Mouse (Mus musculus): ENCODE measurements around the gene Rasgef1b.

Rasgef1b gene

DNA sequence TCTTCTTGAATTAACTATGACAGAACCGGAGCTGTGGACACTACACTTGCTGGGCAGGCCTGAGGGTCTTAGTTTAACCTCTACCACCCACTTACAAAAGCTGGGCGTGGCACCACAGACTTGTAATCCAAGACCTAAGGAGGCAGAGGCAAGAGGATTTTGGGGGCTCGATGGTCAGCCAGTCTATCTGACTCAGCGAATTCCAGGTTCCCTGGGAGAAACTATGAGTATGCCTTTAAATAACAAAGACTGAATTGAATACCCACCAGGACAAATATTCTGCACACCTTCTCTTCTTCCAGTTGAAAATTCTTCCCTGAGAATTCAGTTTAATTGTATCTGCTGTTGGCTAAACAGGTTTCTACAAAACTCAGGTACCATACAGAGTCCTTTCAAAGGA lies 440.6 kb downstream of the Rasgef1b start:
- no peak for DNase-seq (ENCODE audit: low spot score)

DNA sequence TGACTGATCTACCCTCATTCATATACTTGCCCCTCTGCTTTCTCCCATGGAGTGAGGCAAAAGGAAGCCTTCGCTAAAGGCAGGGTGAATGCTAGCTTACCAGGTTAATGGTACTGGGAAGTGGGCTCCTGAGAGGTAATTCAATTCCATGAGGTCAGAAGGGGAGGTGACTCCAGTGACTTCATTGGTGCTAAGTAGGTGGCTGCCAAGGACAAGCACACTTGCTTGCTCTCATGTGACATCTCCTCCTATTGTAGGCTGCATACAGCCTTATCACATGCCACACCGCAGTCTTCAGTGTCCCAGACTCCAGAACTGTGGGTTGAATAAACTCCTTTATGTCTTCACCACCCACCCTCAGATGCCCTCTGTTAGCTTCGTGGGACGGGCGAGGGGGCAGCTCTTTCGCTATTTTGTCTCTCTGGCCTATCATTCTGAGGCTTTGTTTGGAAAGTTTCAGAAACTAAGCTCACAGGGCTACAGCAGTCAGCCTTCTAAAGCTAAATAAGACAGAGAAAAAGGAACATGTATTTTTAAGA lies 441.1 kb downstream of the Rasgef1b start:
- no peak for DNase-seq (ENCODE audit: low spot score)

DNA sequence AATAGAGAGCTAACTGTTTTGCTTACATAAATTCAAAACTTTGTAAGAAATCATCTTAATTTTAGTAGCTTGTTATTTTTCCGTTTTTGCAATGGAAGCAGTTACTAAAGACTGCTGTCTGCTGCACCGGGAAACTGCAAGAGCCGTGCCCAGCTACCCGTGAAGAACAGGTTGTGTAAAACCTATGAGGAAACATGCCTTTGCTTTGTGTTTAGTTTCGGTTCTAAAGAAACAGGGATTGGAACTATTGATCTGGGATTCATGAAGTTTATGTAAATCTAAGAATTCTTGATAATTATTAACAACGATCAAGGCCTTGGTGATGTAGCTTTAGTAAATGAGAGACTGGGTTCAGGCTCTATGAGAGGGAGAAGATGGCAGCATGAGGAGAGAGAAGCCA lies 442.3 kb downstream of the Rasgef1b start:
- DNase-seq (ENCODE audit: low spot score) = no peak

DNA sequence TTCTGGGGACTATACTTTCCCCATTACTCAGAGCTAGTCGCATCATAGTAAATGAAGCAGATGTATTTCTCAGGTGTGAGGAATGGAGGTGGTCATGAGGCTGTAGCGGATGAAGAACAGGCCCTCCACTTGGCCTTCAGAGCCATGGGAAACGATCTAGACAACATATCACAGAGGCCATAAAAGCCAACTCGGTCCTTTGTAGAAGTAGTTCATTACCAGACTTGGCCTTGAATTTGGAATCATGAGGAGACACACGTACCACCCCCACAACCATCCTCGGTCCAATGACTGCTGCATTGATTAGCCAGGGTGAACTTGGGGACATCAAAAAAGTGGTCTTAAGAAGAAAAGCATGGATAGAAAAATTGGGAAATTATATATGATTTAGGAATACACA lies 442.8 kb downstream of the Rasgef1b start:
- no peak for DNase-seq (ENCODE audit: low spot score)

DNA sequence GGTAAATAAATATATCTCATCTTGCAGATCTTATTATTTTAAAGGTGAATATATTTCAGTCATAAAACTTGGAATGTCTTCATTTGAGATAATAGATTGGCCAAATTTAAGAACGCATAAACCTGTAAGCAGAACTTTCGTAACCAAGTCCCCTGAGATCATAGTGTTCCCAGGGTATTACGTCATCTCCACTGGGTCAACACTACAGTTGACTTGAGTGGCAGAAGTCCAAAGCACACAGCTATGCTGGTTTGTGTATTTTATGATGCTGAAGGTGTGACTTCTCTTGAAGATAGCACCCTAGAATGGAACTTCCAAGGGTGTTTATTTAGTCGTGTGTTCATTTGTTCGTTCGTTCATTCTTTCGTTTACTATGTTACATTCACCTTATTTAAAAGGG lies 444.5 kb downstream of the Rasgef1b start:
- DNase-seq (ENCODE audit: low spot score) = no peak

DNA sequence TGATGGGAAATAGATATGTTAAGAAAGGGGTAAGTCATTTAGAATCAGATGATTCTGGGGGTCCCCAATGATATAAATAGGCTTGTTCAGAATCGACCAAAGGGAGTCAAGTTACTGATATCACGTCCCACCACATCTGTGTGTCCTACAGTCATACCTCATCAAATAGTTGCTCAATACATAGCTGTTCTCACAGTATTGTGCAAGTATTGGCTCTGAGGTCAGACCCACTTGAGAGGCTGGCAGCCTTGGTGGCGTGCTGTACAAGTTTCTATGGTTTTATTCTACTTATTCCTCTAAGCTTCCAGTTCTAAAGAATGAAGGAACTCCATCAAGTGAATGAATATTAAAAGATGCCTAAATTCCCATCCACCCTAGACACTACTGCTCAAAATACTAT lies 445.2 kb downstream of the Rasgef1b start:
- no peak for DNase-seq (ENCODE audit: low spot score)

DNA sequence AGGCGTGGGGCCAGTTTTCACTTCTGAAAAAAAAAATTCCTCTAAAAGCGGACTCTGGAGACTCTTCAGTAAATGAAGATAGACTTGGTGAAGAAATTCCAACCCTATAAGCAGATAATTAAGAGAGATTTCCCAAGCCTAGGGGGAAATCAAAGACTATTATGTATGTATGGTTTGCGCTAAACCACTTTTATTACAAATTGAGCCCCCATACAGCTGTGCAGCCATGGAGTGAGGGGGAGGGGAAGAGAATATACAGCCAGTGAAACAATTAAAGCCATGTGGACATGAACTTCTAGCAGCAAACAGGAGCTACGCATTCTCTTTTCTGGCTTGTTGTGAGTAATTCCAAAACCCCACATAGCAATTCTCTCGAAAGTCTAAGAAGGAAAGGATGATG lies 448.3 kb downstream of the Rasgef1b start:
- DNase-seq (ENCODE audit: low spot score) = no peak

DNA sequence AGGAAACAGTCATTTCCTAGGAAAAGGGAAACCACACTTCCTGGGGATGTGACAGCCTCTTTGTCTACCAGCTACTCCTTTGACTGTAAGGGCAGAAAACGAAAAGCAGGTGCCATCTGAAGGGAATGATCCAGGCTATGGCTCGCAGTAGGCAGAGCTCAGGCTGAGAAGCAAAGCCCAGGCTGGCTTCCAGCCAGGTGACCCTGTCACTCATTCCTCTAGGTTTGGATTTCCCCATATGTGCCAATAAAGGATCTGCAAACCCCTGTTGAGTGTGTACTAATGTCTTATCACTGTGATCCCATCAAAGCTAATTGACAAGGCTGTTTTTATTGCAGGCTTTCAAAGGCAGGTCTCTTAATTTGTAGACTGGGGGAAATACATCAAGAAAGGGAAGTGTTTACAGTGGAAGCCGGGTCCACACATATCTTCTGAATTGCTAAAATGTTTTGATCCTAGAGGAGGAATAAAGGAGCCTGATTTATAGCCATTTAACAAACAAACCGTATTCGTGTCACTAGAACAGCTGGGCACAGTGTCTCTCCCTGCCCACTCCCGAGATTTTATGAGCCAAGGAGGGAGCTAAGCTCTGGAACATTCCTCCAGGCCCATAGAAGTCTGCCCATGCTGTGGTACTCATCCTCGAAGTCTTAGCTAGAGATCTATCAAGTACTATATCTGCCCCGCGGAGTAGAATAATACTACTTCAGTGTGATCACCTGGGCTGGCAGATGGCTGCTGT lies 449.7 kb downstream of the Rasgef1b start:
- DNase-seq (ENCODE audit: low spot score) = no peak

DNA sequence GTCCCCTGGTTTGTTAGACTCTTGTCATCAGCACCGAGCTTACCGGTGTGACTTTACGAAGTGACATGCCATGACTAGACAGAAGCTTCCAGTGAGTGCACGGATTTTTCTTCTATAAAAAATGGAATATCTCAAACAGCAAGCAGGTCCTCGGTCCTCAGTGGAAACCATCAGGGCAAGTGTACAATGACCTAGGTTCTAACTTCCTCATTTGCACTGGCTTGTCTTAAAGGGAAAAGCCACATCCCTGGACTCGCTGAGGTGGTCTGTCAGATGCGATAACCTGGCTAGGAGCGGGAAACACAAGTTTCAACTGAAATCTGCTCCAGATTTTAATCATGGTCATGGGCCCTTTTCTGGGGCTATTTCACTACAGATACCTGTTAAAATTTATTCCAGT lies 450.5 kb downstream of the Rasgef1b start:
- DNase-seq (ENCODE audit: low spot score) = no peak

DNA sequence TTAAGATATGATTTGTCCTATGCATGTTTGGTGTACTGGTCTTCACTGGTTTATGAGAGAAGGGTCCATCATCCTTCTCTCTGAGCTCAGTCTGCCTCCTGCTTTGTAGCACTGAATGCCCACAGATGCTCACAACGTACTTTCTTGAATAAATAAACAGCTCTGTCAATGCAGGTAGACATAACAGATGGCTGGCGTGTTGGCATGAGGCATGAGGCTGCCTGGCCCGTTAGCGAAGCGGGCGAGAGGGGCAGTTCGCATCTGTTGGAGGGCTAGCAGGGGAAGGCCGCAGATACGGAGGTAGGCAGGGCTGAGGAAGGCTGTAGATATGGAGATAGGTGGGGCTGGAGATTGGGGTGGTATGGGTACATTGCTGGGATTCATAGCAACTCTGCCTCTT lies 451.3 kb downstream of the Rasgef1b start:
- no peak for DNase-seq (ENCODE audit: low spot score)

DNA sequence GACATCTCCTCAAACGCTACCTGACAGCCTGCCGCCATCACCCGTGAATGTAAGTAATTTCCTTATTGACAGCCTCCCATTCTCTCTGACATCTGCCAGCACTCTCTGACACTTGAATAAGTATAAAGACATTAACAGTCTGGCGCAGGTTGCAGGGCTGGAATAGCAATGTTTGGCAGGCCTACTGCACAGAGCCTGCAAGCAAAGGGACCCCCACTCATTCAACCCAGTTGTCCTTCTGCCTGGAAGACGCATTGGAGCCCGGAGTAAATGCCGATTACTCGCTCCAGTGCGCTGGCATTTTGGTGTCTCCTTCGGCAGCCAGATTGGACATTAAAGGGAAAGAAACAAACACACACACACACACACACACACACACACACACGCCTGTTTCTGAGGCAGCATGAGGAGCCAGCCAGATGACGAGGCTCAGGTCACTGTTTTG lies 454.7 kb downstream of the Rasgef1b start:
- peak; percentile 30 for DNase-seq (ENCODE audit: low spot score)

DNA sequence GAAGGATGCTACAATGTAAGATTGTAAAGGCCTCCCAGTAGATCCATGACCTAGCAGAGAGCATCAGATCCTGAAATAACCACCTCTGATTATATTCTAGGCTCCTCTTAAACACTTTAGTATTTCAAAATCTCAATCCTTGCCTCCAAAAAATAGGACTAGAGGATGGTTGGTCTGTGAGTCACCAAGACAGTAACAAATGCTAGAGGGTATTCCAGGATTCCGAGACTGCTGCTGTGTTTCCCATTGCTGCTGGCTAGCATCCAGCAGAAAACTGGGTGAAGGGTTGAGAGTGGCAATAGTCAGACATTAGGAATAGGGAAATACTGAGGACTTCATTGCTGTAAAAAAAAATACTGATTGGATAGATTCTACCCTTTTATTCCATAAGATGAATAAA lies 457.3 kb downstream of the Rasgef1b start:
- no peak for DNase-seq (ENCODE audit: low spot score)

DNA sequence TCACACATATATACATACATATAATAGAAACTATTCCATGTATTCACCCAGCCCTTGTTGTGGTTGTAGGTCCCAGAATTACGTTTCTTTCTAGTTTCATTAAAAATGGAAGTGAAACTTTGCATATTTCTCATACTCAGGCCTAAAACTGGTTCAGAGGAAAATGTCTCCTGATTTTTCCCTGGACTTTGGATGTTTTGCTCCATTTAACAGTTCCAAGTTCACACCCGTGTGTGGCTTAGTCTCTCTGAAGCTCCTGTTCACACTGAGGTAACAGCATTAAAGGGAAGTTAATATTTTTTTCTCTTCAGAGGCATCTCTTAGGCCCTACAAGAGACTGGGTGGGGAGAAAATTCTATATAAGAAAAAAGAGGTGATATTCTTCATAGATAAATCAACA lies 459.7 kb downstream of the Rasgef1b start:
- no peak for DNase-seq (ENCODE audit: low spot score)

DNA sequence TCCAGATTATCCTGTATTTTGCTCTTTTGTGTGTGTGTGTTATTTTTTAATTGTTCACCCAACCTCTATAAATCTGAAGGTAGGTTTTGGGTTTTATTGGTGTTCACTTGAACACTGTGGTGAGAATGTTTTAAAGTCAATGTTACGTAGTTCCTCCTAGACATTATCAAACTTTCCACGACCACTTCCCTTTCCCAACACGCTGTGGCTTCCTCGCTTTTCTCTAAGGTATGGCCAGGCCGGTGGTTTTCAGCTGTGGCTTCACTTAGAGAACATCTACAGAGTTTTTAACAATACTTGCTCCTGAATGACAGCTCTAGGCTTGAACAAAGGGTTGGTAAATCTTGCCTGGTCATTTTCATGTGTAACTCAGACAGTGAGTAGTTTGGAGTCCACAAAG lies 461.5 kb downstream of the Rasgef1b start:
- no peak for DNase-seq (ENCODE audit: low spot score)

DNA sequence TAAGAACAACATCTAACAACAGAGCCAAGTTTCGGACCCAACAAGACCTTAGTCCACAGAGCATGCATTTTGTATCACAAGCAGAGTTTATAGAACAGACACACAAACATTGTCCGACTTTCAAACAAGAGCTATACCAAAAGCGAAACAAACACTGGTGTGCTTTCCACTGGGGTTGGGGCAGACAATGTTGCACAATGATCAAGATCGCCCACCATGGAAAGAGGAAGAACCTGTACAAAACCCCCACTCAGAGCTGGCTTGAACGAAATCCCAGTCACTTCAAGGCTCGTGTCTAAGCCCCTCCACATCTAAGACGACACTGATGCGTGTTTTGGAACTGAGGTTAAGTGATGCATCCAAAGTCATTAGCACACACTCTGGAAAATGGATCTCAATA lies 462.6 kb downstream of the Rasgef1b start:
- DNase-seq (ENCODE audit: low spot score) = no peak

DNA sequence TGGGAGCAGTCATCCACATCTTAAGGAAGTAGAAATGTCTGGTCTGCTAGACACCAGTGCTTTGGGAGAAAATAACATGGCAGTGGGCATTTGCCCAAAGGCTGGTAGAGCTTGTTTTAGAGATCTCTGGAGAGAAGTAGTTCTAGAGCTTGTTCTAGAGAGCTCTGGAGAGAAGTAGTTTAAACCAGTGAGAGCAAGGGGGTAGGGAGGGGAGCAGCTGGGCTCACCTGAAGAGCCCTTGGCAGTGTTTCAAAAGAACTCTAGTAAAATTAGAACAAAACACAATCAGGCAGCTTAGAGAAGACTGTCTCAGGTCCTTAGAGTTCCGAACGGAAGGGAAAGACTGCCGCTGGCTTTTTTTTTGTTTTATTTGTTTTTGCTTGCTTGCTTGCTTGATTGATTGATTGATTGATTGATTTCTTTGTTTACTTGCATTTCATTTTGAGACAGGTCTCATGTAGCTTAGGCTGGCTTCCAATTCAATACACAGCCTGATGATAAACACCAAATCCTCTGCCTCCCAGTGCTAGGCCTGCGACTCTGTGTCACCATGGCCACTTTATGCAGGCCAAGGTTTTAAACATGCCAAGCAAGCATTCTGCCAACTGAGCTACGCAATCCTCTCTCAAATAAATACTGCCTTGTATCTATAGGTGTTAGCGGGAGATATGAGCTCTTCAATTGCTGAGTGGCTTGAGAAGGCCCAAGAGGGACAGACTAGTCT lies 466.5 kb downstream of the Rasgef1b start:
- no peak for DNase-seq (ENCODE audit: low spot score)

DNA sequence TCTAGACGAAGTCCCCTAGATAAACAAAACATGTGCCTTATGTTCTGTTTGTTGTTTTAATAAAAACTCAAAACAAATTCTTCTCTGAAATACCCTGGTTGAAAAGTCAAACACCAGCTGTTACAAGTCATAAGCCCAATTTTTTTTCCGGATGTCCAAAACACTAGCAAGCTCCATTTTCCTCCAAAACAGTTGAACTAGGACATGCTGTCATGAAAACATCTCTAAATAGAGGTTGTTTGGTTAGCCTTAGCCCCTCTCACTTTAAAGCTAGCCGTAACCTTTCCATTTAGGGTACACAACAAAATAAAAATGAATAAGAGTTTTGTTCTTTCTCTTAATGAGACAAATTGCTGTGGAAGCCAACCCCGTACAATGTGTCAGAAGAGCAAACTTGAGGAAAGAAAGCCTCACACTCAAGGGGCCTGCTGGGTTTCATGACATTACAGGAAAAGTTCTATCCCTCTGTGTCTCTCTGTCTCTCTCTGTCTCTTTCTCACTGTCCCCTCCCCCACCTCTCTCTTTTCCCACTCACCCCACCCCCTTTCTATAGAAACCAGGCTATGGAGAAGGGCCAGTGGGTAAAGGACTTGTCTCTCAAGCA lies 467.6 kb downstream of the Rasgef1b start:
- no peak for DNase-seq (ENCODE audit: low spot score)

DNA sequence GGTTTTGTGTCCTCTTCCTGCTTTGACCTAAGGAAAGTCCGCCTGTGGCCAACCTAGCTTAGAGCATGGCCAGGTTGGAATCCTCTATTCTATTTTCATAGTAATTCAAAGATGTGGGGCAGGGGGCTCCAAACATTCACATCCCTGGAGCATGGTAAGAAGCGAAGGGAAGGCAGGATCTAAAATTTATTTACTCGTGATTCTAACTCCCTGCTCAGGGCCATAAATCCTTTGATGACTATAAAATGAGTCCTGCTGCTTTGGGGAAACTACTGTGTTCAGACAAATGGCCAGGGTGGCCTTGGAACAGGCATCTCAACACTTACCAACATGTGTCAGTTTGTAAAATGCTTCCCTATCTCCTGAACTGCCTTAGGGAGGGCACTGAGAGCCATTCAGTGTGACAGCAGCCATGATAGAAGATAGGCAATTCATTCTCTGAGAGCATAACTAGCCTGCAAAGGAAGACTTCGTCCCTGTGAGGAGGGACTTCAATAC lies 470.8 kb downstream of the Rasgef1b start:
- no peak for DNase-seq (ENCODE audit: low spot score)

DNA sequence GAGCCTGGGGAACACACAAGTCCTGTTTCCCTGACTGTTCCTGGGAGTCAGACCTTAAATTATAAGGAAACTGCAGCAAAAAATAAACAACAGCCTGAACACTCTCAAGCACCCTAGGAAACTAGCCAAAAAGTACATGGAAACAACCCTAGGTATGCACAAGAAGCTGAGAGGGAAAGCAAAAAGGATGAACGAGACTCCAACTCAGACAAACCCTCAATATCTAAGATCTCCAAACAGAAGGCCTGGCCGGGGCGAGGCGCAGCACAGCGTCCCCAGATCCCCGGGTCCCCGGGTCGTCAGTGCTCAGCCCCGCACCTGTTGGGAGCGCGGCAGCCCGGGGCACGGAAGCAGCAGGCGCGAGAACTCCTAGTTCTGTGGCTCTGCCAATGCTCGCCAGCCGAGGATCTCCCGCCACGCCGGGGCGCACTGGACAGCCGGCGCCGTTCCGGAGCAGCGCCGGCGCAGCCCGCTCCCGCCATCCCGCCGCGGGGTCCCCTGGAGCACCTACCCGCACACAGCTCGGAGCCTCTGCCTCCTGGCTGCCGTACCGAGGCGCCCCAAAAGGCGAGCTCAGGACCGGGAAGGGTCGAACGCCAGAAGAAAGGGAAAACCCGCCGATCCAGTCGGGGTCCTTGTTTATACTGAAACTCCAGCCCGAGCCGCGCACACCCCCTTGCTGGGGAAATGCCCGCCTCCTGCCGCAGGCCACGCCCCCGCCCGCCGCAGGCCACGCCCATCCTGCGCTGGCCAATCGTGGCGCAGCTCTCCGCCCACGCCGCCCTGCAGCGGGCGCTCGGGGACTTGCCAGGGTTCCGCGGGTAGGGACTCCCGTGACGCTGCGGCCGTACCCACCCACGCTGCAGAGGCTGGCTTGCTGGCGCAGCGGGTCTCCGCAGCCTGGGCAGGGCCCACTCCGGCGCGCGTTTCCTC lies 476.4 kb downstream of the Rasgef1b start:
- DNase-seq (ENCODE audit: low spot score) = peak; percentile 93

DNA sequence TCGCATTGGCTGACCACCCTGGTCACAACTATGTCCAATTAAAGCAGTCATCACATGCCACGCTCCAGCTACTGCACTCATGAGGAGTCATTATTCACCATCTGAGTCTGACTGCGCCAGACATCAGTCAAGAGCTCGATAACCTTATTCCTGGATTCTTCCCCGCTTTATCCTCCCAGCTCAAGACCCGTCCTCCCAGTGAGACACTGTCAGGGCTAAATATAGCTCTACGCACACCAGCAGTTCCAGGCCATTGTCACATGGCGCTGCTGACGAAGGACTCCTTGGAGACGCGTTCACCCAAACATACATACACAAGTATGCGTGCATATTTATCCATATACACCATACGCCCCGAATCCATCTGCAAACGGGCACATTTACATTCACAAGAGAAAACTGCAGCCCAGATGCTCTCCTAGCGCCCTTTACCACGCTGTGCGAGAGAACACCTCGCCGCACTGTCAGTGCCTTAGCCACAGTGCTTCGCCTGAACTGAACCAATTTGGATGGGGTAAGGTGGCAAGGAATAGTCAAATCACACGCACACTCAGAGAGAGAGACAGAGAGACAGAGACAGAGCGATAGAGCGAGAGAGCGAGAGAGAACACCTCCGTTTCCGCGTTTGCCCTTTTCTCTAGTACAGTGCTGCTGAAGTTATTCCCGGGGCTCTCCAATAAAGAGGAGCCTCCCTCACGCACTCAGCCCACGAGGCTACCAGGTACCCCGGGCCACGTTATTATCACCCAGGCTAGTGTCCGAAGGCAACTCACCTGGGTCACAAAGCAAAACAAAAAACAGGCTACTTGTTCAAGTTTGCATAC lies 477.3 kb downstream of the Rasgef1b start:
- peak; percentile 55 for DNase-seq (ENCODE audit: low spot score)

DNA sequence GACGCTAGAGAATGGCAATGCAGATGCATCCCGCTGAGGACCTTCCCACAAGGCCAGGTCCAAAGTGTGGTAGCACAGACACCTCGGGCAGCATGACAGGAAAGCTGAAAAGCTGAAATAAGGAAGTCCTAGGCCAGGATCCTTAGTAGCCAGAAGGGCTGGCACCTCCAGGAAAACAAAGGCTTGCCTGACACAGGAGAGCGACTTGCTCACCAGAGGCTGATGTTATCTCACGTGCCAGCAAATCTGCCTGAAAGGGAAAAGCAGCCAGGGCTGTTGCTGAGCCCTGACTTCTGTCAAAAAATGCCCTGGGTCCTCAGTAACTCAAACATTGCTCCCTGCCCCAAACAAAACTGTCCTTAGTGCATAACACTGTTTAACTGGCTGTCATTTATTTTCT lies 478.0 kb downstream of the Rasgef1b start:
- no peak for DNase-seq (ENCODE audit: low spot score)
